ENCODE assay signal across 13 mouse cellular contexts in the genomic region with DNA sequence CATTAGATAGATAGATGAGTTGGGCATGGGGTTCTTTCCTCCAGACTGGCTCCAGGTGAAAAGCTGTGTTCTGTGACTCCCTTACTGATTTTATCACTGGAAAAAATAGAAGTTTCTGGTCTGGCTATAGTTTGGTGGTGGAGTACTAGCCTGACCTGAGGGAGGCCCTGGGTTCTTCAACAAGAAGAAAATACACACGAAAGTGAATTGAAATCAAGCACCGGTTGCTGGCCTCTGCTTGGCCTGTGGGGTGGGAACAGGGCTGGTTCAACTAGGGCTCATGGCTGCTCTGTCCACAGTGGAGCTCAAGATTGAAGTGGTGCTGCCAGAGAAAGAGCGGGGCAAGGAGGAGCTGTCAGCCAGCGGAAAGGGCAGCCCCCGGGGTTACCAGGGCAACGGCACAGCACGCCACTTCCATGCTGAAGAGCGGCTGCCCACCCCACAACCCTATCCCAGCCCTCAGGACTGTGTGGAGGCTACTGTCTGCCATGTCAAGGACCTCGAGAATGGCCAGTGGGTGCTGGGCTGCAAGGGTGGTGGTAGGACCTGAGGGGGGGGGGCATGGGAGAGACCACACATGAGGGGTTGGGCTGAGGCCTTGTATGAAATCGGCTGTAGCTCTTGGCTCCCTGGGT. TPM values are rescaled to one million over a fixed set of nuclear protein-coding genes. Genes with fewer than 3 reads are reported as not detected.
DNase-seq lines count a peak whose midpoint lies in the region; ATAC-seq lines count a peak whose summit lies in the region.
"Had no signal": no experiment of that assay in that cellular context is flagged by ENCODE, and none has a peak within 500 bp of the region (broad histone marks: within the 10 kb centered on the region; RNA-seq: fewer than 3 reads in every experiment).

No protein-coding gene starts in this region.

- H3K4me3 ChIP-seq in intestine, embryonic 15.5 days (replicated peaks): no peak overlapping the region
- H3K4me3 ChIP-seq in intestine, embryonic 16.5 days (ENCODE audit: low read length): no peak overlapping the region
- H3K4me3 ChIP-seq in hindbrain, embryonic 10.5 days: peak overlapping the region; percentile 18
- H3K4me3 ChIP-seq in midbrain, embryonic 15.5 days: no peak overlapping the region
- H3K4me3 ChIP-seq: heart, adult 2 months; stomach, embryonic 15.5 days had no signal

- 44% methylated on average over 10 of the region's 10 CpGs for WGBS in intestine, embryonic 15.5 days
- 42% methylated on average over 10 of the region's 10 CpGs for WGBS in intestine, embryonic 16.5 days
- 14% methylated on average over 10 of the region's 10 CpGs for WGBS in hindbrain, embryonic 10.5 days
- WGBS in midbrain, embryonic 15.5 days: 9% methylated on average over 10 of the region's 10 CpGs

- H3K9me3 ChIP-seq in intestine, embryonic 15.5 days: no peaks in the 10 kb centered on the region
- H3K9me3 ChIP-seq in intestine, embryonic 16.5 days (ENCODE audit: control insufficient read depth, low read length): no peaks in the 10 kb centered on the region
- H3K9me3 ChIP-seq in hindbrain, embryonic 10.5 days: no peaks in the 10 kb centered on the region
- no peaks in the 10 kb centered on the region for H3K9me3 ChIP-seq in midbrain, embryonic 15.5 days
- H3K9me3 ChIP-seq: stomach, embryonic 15.5 days had no signal

- H3K4me1 ChIP-seq in intestine, embryonic 15.5 days (replicated peaks): peaks cover 8% of the 10 kb centered on the region
- 0 out of 2 replicates have a peak, but pooled peaks cover 5% of the 10 kb centered on the region for H3K4me1 ChIP-seq in intestine, embryonic 16.5 days (ENCODE audit: control insufficient read depth, insufficient read depth, low read length)
- peaks cover 19% of the 10 kb centered on the region for H3K4me1 ChIP-seq in hindbrain, embryonic 10.5 days (replicated peaks)
- H3K4me1 ChIP-seq in midbrain, embryonic 15.5 days: peaks cover 20% of the 10 kb centered on the region

- ATAC-seq in intestine, embryonic 15.5 days: 0 out of 2 replicates have a peak, but pooled peaks have one; percentile 22
- no peak for ATAC-seq in intestine, embryonic 16.5 days
- peak; percentile 86 for ATAC-seq in midbrain, embryonic 15.5 days (replicated peaks)
- ATAC-seq: CD4-positive, CD25-positive, alpha-beta regulatory T cell, adult 4 months had no signal

- no peak overlapping the region for H3K9ac ChIP-seq in intestine, embryonic 15.5 days
- H3K9ac ChIP-seq in intestine, embryonic 16.5 days (ENCODE audit: low read depth, low read length): no peak overlapping the region
- H3K9ac ChIP-seq in midbrain, embryonic 15.5 days: no peak overlapping the region
- H3K9ac ChIP-seq: stomach, embryonic 15.5 days had no signal

- no peaks in the 10 kb centered on the region for H3K36me3 ChIP-seq in intestine, embryonic 15.5 days
- no peaks in the 10 kb centered on the region for H3K36me3 ChIP-seq in intestine, embryonic 16.5 days (ENCODE audit: control insufficient read depth, insufficient read depth, low read length)
- no peaks in the 10 kb centered on the region for H3K36me3 ChIP-seq in hindbrain, embryonic 10.5 days
- no peaks in the 10 kb centered on the region for H3K36me3 ChIP-seq in midbrain, embryonic 15.5 days (replicated peaks)
- H3K36me3 ChIP-seq: stomach, embryonic 15.5 days had no signal

- no peaks in the 10 kb centered on the region for H3K27me3 ChIP-seq in intestine, embryonic 15.5 days (replicated peaks)
- H3K27me3 ChIP-seq in intestine, embryonic 16.5 days (replicated peaks; ENCODE audit: control insufficient read depth, insufficient read depth, low read length): no peaks in the 10 kb centered on the region
- no peaks in the 10 kb centered on the region for H3K27me3 ChIP-seq in hindbrain, embryonic 10.5 days (ENCODE audit: insufficient read depth, poor library complexity, severe bottlenecking)
- H3K27me3 ChIP-seq in midbrain, embryonic 15.5 days (replicated peaks): no peaks in the 10 kb centered on the region
- H3K27me3 ChIP-seq: stomach, embryonic 15.5 days had no signal

- H3K4me2 ChIP-seq in intestine, embryonic 15.5 days (replicated peaks): no peak overlapping the region
- no peak overlapping the region for H3K4me2 ChIP-seq in intestine, embryonic 16.5 days (ENCODE audit: low read depth, low read length)
- peak overlapping the region; percentile 21; the same call in 1 of the 2 replicates for H3K4me2 ChIP-seq in midbrain, embryonic 15.5 days
- H3K4me2 ChIP-seq: stomach, embryonic 15.5 days had no signal

- H3K27ac ChIP-seq in intestine, embryonic 15.5 days: no peak overlapping the region
- H3K27ac ChIP-seq in intestine, embryonic 16.5 days (ENCODE audit: low read length): no peak overlapping the region
- H3K27ac ChIP-seq in hindbrain, embryonic 10.5 days: peak overlapping the region; percentile 65
- H3K27ac ChIP-seq in midbrain, embryonic 15.5 days: no peak overlapping the region
- H3K27ac ChIP-seq: heart, adult 2 months; stomach, embryonic 15.5 days had no signal

- peak; percentile 66 for DNase-seq in embryo, embryonic 10.5 days (ENCODE audit: low spot score)
- peak; percentile 76 for DNase-seq in hindbrain, embryonic 10.5 days (ENCODE audit: low spot score)
- no peak for DNase-seq in spleen, postnatal 14 days (ENCODE audit: low spot score in 2 of 2)
- DNase-seq in adrenal gland, adult 8-10 months: no peak
- no peak for DNase-seq in thymus, adult 18-20 months
- DNase-seq: heart, adult 2 months; kidney, postnatal 10 days had no signal

RNA-seq across cellular contexts. Expression of a gene that starts 9.1 kb away (rescaled TPM):
- polyA plus RNA-seq in intestine, embryonic 15.5 days (2015; fragmentation: Nextera tagmentation; extraction: Ambion mirVana): 72.7 and 82.6 TPM in 2 replicates
- 96.8 and 128 TPM in 2 replicates for polyA plus RNA-seq in intestine, embryonic 16.5 days (2015; fragmentation: Nextera tagmentation; extraction: Ambion mirVana)
- 91.1 and 105 TPM in 2 replicates for polyA plus RNA-seq in hindbrain, embryonic 10.5 days (2016; fragmentation: Nextera tagmentation; extraction: Ambion mirVana)
- 146 and 164 TPM in 2 replicates for polyA plus RNA-seq in midbrain, embryonic 15.5 days (2015; fragmentation: Nextera tagmentation; extraction: Ambion mirVana)
- total RNA-seq in adrenal gland, adult 8-10 months (2022): 100 to 1,000 TPM in 2 of 4 experiments, 10 to 100 TPM in 2; 64.4 to 118 (median 88.8) TPM

RNA-seq across cellular contexts. Expression of a gene that starts 10.0 kb away (rescaled TPM):
- 5.4 and 6.1 TPM in 2 replicates for polyA plus RNA-seq in intestine, embryonic 15.5 days (2015; fragmentation: Nextera tagmentation; extraction: Ambion mirVana)
- polyA plus RNA-seq in intestine, embryonic 16.5 days (2015; fragmentation: Nextera tagmentation; extraction: Ambion mirVana): 8.9 and 9.7 TPM in 2 replicates
- 2.2 and 3.7 TPM in 2 replicates for polyA plus RNA-seq in hindbrain, embryonic 10.5 days (2016; fragmentation: Nextera tagmentation; extraction: Ambion mirVana)
- polyA plus RNA-seq in midbrain, embryonic 15.5 days (2015; fragmentation: Nextera tagmentation; extraction: Ambion mirVana): 16.8 and 17.9 TPM in 2 replicates
- 10 to 100 TPM in 3 of 4 experiments, 1 to 10 TPM in 1; 7.9 to 47.0 (median 29.0) TPM for total RNA-seq in adrenal gland, adult 8-10 months (2022)
- total RNA-seq: common myeloid progenitor, adult 5-6 weeks had no signal

RNA-seq across cellular contexts. Expression of a gene that starts 31.6 kb away (rescaled TPM):
- 52.7 and 54.0 TPM in 2 replicates for polyA plus RNA-seq in intestine, embryonic 15.5 days (2015; fragmentation: Nextera tagmentation; extraction: Ambion mirVana)
- 59.3 and 61.4 TPM in 2 replicates for polyA plus RNA-seq in intestine, embryonic 16.5 days (2015; fragmentation: Nextera tagmentation; extraction: Ambion mirVana)
- 49.6 and 59.1 TPM in 2 replicates for polyA plus RNA-seq in hindbrain, embryonic 10.5 days (2016; fragmentation: Nextera tagmentation; extraction: Ambion mirVana)
- polyA plus RNA-seq in midbrain, embryonic 15.5 days (2015; fragmentation: Nextera tagmentation; extraction: Ambion mirVana): 60.4 and 65.3 TPM in 2 replicates
- total RNA-seq in adrenal gland, adult 8-10 months (2022): 10 to 100 TPM; 40.6 to 51.2 (median 45.5) TPM

RNA-seq across cellular contexts. Expression of a gene that starts 47.6 kb away (rescaled TPM):
- 53.3 and 57.8 TPM in 2 replicates for polyA plus RNA-seq in intestine, embryonic 15.5 days (2015; fragmentation: Nextera tagmentation; extraction: Ambion mirVana)
- 42.7 and 42.9 TPM in 2 replicates for polyA plus RNA-seq in intestine, embryonic 16.5 days (2015; fragmentation: Nextera tagmentation; extraction: Ambion mirVana)
- 75.8 and 81.5 TPM in 2 replicates for polyA plus RNA-seq in hindbrain, embryonic 10.5 days (2016; fragmentation: Nextera tagmentation; extraction: Ambion mirVana)
- 83.2 and 89.6 TPM in 2 replicates for polyA plus RNA-seq in midbrain, embryonic 15.5 days (2015; fragmentation: Nextera tagmentation; extraction: Ambion mirVana)
- 10 to 100 TPM; 27.7 to 38.9 (median 36.1) TPM for total RNA-seq in adrenal gland, adult 8-10 months (2022)

Comparison
In these comparisons a context has a peak if more than half of its experiments do, and no peak if none do; other contexts are left out.
1. DNase-seq: peak in embryo, embryonic 10.5 days (single experiment) and hindbrain, embryonic 10.5 days (single experiment); none in spleen, postnatal 14 days (0 of 2), adrenal gland, adult 8-10 months (single experiment) and thymus, adult 18-20 months (0 of 2).